Mouse (Mus musculus) heart, postnatal 0 days (tissue): Measurements from ENCODE around the gene Rpl4. TPM values are rescaled to one million over a fixed set of nuclear protein-coding genes. Genes with fewer than 3 reads are reported as not detected.

Experiments
- ATAC-seq: fragments of 200-750 bp; cut with Nextera tagmentation; 2 replicates; pipeline ENCODE4 v1.8.0; 2017; ENCODE audit warnings: low read depth, moderate number of reproducible peaks, moderate library complexity; ENCODE audit not compliant: insufficient read depth
- DNase-seq: peaks from one replicate; pipeline ENCODE4 v3.0.0-alpha.2; 2016; ENCODE audit warnings: low spot score
- H3K27ac ChIP-seq: fragments of 300-500 bp; sonication (generic); 2 replicates; pipeline ENCODE4 v1.5.1; 2014; ENCODE audit warnings: low read depth, mild to moderate bottlenecking
- H3K27me3 ChIP-seq: fragments of 300-500 bp; sonication (generic); 2 replicates; pipeline ENCODE4 v1.6.1; 2014; ENCODE audit warnings: low read length, mixed read lengths; ENCODE audit not compliant: control insufficient read depth, insufficient read depth
- H3K36me3 ChIP-seq: fragments of 300-500 bp; sonication (generic); replicated peaks from 2 replicates; pipeline ENCODE4 v1.6.1; 2014; ENCODE audit warnings: low read length, mixed read lengths; ENCODE audit not compliant: control insufficient read depth, insufficient read depth
- H3K4me1 ChIP-seq: fragments of 300-500 bp; sonication (generic); 2 replicates; pipeline ENCODE4 v1.6.1; 2014; ENCODE audit warnings: antibody characterized with exemption; ENCODE audit not compliant: control insufficient read depth, insufficient read depth
- H3K4me2 ChIP-seq: fragments of 300-500 bp; sonication (generic); 2 replicates; pipeline ENCODE4 v1.6.1; 2014; ENCODE audit warnings: low read depth, mild to moderate bottlenecking, low read length, moderate library complexity
- H3K4me3 ChIP-seq: fragments of 300-500 bp; sonication (generic); 2 replicates; pipeline ENCODE4 v1.5.1; 2014; ENCODE audit warnings: low read depth, low read length
- H3K9ac ChIP-seq: fragments of 300-500 bp; sonication (generic); replicated peaks from 2 replicates; pipeline ENCODE4 v1.6.1; 2014; ENCODE audit warnings: low read depth, low read length, mixed read lengths
- H3K9me3 ChIP-seq: fragments of 300-500 bp; sonication (generic); replicated peaks from 2 replicates; pipeline ENCODE4 v1.6.1; 2016; ENCODE audit warnings: low read length; ENCODE audit not compliant: control insufficient read depth
- CTCF ChIP-seq: IDR thresholded peaks from 2 replicates; pipeline ENCODE4 v1.5.1; 2016; ENCODE audit warnings: antibody characterized with exemption, control low read depth, low read depth
- EP300 ChIP-seq: IDR thresholded peaks from 2 replicates; pipeline ENCODE4 v1.6.1; 2016; ENCODE audit warnings: antibody characterized with exemption, low read depth
- WGBS: fragments of 180-500 bp; shearing (Covaris S2); extraction: QIAGEN DNeasy Blood & Tissue Kit; methylation state at CpG from one replicate; pipeline ENCODE4 v1.1.7; 2014; 5-methylcytosine and 5-hydroxymethylcytosine counted together
- polyA plus RNA-seq: library from polyadenylated mRNA; unstranded; fragments of >200 nt; fragmentation: Nextera tagmentation; extraction: Ambion mirVana; gene quantifications from 2 replicates; pipeline ENCODE4 v1.2.1, GENCODE M21; 2015
- total RNA-seq: library from RNA; depleted of rRNA; stranded (reverse); fragments of >200 nt; gene quantifications from 2 replicates; pipeline ENCODE4 v1.2.3, GENCODE M21; 2014; ENCODE audit warnings: low replicate concordance

Rpl4 gene
- total and polyA plus RNA-seq, 2 experiments from 2014 or later: 545 to 760 TPM

DNA sequence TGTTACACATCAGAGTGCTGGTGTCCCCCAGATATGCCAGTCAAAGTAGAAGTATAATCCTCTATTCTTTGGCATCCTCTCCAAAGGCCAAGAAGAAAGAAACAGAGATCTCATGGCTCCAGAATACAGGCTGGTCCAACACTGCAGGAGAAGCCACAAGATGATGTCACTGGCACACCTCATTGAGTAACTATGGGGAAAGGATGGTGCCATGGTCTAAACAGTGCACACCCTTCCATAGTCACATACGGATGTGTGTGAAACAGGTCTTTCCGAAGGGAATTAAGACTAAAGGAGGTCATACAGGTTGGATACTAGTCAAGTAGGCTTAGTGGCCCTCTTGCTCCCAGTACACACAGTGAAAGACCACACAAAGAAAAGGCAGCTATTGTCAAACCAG, 43.5 kb downstream of the Rpl4 start:
- 71% methylated on average over 2 of the region's 2 CpGs for WGBS
- ATAC-seq (no peak), DNase-seq (no peak)
- Histone ChIP-seq H3K9me3 (no peaks in the 10 kb centered on the region), H3K36me3 (peaks cover 5% of the 10 kb centered on the region; the same call in 1 of the 2 replicates), H3K4me1 (peaks cover 6% of the 10 kb centered on the region; the same call in 1 of the 2 replicates), H3K9ac (no peak overlapping the region), H3K4me3 (no peak overlapping the region), H3K27ac (no peak overlapping the region), H3K4me2 (no peak overlapping the region), H3K27me3 (no peaks in the 10 kb centered on the region)
- no peak for TF ChIP-seq EP300
- TF ChIP-seq CTCF: no peak

DNA sequence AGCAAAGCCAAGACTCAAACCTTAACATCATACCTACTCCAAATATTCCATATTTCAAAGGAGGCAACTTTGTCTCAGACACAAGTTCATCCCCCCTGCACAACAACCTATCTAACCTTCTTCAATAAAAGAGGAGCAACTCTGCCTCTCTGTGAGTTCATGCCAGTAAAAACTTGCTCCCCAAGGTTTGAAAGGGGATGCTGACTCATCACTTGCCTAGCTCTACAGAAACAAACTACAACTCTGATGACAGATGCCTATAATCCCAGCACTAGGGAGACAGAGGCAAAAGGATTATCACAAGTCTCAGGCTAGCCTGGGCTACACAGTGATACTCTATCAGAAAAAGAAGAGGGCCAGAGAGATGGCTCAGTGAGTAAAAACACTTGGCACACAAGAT, 44.7 kb downstream of the Rpl4 start:
- Histone ChIP-seq H3K36me3 (no peaks in the 10 kb centered on the region; the same call in 1 of the 2 replicates), H3K4me2 (no peak overlapping the region), H3K4me3 (no peak overlapping the region), H3K9me3 (no peaks in the 10 kb centered on the region), H3K4me1 (peaks cover 6% of the 10 kb centered on the region; the same call in 1 of the 2 replicates), H3K9ac (no peak overlapping the region), H3K27me3 (no peaks in the 10 kb centered on the region), H3K27ac (no peak overlapping the region)
- TF ChIP-seq EP300 (no peak), CTCF (no peak)
- ATAC-seq (no peak), DNase-seq (no peak)

DNA sequence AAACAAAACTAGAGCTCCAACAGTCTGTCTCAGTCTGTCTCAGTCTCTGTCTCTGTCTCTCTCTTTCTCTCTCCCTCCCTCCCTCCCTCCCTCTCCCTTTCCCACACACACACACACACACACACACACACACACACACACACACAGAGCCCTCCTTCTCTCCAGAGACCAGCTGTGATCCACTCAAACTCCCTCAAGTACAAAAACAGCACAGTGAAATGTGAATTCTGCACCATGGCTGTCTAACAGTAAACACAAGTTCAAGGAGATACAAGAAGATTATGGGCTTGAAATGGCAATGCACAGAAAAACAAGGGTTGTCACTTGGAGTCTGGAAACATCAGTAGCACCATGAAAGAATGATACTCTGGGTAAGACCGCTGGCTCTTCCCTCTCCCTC, 46.1 kb downstream of the Rpl4 start:
- H3K4me1 ChIP-seq: peaks cover 6% of the 10 kb centered on the region; the same call in 1 of the 2 replicates
- H3K27ac ChIP-seq: no peak overlapping the region
- no peaks in the 10 kb centered on the region for H3K27me3 ChIP-seq
- ATAC-seq: no peak
- TF ChIP-seq EP300 (no peak), CTCF (no peak)
- H3K9me3 ChIP-seq: no peaks in the 10 kb centered on the region
- no peaks in the 10 kb centered on the region for H3K36me3 ChIP-seq
- H3K9ac ChIP-seq: no peak overlapping the region
- no peak overlapping the region for H3K4me3 ChIP-seq
- no peak for DNase-seq
- no peak overlapping the region for H3K4me2 ChIP-seq
- 81% methylated on average over 1 of the region's 1 CpGs for WGBS

DNA sequence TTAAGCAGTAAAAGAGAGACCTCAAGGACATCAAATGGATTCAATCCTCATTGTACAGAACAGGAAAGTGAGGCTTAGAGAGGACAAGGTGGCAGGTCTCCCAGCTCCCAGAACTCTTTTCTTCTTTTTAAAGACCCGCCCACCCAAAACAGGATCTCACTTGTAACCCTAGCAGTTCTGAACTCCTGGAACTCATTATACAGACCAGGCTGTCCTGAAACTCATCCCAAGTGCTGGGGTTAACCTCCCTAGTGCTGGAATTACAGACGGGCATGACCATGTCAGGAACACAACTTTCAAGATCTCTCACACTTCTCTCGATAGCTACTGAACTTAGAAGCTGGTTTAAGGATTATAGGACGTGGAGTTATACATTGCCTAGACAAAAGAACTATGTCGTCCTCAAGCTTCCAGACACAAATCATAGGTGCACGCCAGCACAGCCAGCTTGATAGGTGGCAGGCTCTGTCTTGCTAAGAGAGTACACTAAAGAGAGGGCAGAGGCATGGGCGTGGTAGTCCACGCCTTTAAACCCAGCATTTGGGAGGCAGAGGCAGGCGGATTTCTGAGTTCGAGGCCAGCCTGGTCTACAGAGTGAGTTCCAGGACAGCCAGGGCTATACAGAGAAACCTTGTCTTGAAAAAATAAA, 46.7 kb downstream of the Rpl4 start:
- no peaks in the 10 kb centered on the region for H3K9me3 ChIP-seq
- no peak overlapping the region for H3K4me2 ChIP-seq
- no peak for ATAC-seq
- no peaks in the 10 kb centered on the region for H3K27me3 ChIP-seq
- no peak overlapping the region for H3K4me3 ChIP-seq
- TF ChIP-seq EP300: no peak
- TF ChIP-seq CTCF: no peak
- no peaks in the 10 kb centered on the region for H3K36me3 ChIP-seq
- no peak for DNase-seq
- no peak overlapping the region for H3K27ac ChIP-seq
- 86% methylated on average over 10 of the region's 10 CpGs for WGBS
- H3K4me1 ChIP-seq: peaks cover 10% of the 10 kb centered on the region
- no peak overlapping the region for H3K9ac ChIP-seq

DNA sequence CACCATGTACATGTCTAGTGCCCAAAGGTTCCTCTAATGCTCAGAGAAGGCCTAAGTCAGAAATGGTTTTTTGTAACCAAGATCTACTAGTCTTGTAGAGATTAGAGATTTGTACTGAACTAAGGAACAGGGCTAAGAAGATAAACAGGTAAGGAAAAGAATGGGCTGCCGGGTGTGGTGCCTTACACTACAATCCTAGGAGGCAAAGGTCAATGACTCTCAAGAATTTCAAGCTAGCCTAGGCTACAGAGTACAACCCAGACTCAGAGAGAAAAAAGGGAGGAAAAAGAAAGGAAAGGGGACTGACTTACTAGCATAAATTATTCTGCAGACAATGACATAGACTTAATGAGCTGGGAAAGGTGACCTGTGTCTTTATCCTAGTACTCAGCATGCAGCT, 47.4 kb downstream of the Rpl4 start:
- Histone ChIP-seq H3K9ac (no peak overlapping the region), H3K27ac (no peak overlapping the region), H3K4me3 (no peak overlapping the region), H3K27me3 (no peaks in the 10 kb centered on the region), H3K4me2 (no peak overlapping the region), H3K4me1 (peaks cover 10% of the 10 kb centered on the region), H3K9me3 (no peaks in the 10 kb centered on the region), H3K36me3 (no peaks in the 10 kb centered on the region)
- WGBS: 78% methylated on average over 1 of the region's 1 CpGs
- DNase-seq: no peak
- no peak for TF ChIP-seq CTCF
- no peak for TF ChIP-seq EP300
- no peak for ATAC-seq

DNA sequence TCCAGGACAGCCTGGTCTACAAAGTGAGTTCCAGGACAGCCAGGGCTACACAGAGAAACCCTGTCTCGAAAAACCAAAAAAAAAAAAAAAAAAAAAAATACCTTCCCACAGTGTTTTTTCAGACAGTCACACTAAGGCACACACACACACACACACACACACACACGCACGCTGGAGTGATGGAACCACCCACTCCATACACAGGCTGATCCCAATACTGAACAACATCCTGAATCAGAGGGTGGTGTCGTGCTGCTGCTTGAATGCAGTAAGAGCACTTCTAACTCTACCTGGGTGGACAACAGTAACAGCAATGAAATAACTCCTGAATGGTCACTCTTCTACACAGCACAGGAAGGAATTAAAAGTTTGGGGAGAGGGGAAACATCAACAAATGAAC, 48.3 kb downstream of the Rpl4 start:
- Histone ChIP-seq H3K9ac (no peak overlapping the region), H3K4me3 (no peak overlapping the region), H3K9me3 (no peaks in the 10 kb centered on the region), H3K4me2 (no peak overlapping the region), H3K27ac (no peak overlapping the region), H3K27me3 (no peaks in the 10 kb centered on the region), H3K36me3 (no peaks in the 10 kb centered on the region), H3K4me1 (peaks cover 8% of the 10 kb centered on the region)
- DNase-seq (no peak), ATAC-seq (no peak)
- TF ChIP-seq CTCF: no peak
- TF ChIP-seq EP300: no peak
- WGBS: 71% methylated on average over 4 of the region's 4 CpGs
